Mouse (Mus musculus) liver, embryonic 13.5 days (tissue): ENCODE measurements around the gene Ptprb. TPM values are rescaled to one million over a fixed set of nuclear protein-coding genes. Genes with fewer than 3 reads are reported as not detected.

Experiments
- ATAC-seq: fragments of 200-750 bp; cut with Nextera tagmentation; 2 replicates; pipeline ENCODE4 v1.8.0; 2017; ENCODE audit warnings: low read depth, mild to moderate bottlenecking, moderate number of reproducible peaks, moderate library complexity
- DNase-seq: peaks from one replicate; pipeline ENCODE4 v3.0.0; 2022
- H3K27ac ChIP-seq: fragments of 300-500 bp; sonication (generic); 2 replicates; pipeline ENCODE4 v1.5.1; 2015; ENCODE audit warnings: moderate library complexity, mild to moderate bottlenecking, inconsistent platforms
- H3K27me3 ChIP-seq: fragments of 300-500 bp; sonication (generic); 2 replicates; pipeline ENCODE4 v1.6.1; 2015; ENCODE audit warnings: mild to moderate bottlenecking, inconsistent platforms
- H3K36me3 ChIP-seq: fragments of 300-500 bp; sonication (generic); 2 replicates; pipeline ENCODE4 v1.6.1; 2015; ENCODE audit warnings: mild to moderate bottlenecking, inconsistent platforms
- H3K4me1 ChIP-seq: fragments of 300-500 bp; sonication (generic); replicated peaks from 2 replicates; pipeline ENCODE4 v1.6.1; 2015; ENCODE audit warnings: inconsistent platforms
- H3K4me2 ChIP-seq: fragments of 300-500 bp; sonication (generic); 2 replicates; pipeline ENCODE4 v1.6.1; 2015; ENCODE audit warnings: inconsistent platforms, mild to moderate bottlenecking, moderate library complexity
- H3K4me3 ChIP-seq: fragments of 300-500 bp; sonication (generic); replicated peaks from 2 replicates; pipeline ENCODE4 v1.5.1; 2015; ENCODE audit warnings: mild to moderate bottlenecking, inconsistent platforms
- H3K9ac ChIP-seq: fragments of 300-500 bp; sonication (generic); 2 replicates; pipeline ENCODE4 v1.6.1; 2015; ENCODE audit warnings: mild to moderate bottlenecking, inconsistent platforms
- H3K9me3 ChIP-seq: fragments of 300-500 bp; sonication (generic); replicated peaks from 2 replicates; pipeline ENCODE4 v1.6.1; 2016; ENCODE audit warnings: inconsistent platforms
- WGBS: fragments of 180-500 bp; shearing (Covaris S2); methylation state at CpG from one replicate; pipeline ENCODE4 v1.1.7; 2015; ENCODE audit not compliant: insufficient replicate concordance; 5-methylcytosine and 5-hydroxymethylcytosine counted together
- polyA plus RNA-seq: library from polyadenylated mRNA; unstranded; fragments of >200 nt; fragmentation: Nextera tagmentation; extraction: Ambion mirVana; gene quantifications from 2 replicates; pipeline ENCODE4 v1.2.1, GENCODE M21; 2015

The Ptprb gene
- polyA plus RNA-seq, 1 experiment from 2014 or later = 1.2 TPM

DNA sequence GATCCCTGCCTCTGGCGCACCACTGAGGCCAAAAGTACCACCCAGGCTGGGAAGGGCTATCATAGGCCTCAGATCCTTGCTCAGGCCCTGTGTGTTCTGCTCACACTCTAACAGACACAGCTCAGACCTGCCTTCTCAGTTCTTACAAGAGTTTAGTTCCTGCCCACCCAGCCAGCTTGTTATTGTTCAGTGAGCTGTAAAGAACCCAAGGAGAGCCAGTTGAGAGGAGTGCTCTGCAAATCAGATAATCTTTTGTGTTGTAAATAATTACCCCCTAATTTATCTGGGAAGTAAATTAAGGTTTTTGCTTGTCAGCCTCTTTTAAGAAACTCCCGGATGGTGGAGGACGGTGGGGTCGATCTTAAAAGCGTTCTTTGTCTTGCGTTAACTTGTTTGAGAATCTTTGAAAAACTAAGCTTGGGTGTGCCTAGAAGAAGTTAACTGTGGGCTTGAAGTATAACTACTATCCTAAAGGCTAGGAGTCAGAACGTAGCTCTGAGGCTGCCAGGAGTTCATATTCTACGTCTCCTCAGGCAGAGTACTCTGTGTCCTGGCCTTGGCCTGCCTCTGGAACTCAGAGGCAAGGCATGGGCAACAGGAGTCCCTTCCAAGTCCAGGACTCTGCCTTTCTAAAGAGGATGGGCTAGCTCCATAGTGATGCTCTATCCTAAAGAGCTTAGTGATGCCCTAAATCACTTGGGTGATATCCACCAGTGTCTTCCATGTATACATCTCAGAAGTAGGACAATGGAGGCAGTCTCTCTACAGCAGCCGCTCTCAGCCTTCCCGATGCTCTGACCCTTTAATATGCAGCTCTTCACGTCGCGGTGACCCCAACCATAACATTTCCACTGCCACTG, 107.7 kb downstream of the Ptprb start:
- no peak for ATAC-seq
- Histone ChIP-seq H3K4me1 (no peaks in the 10 kb centered on the region), H3K36me3 (no peaks in the 10 kb centered on the region), H3K27ac (no peak overlapping the region), H3K4me3 (no peak overlapping the region), H3K4me2 (no peak overlapping the region), H3K9me3 (no peaks in the 10 kb centered on the region), H3K27me3 (no peaks in the 10 kb centered on the region), H3K9ac (no peak overlapping the region)
- 79% methylated on average over 13 of the region's 13 CpGs for WGBS
- DNase-seq = no peak

GRCm38 (mm10) chr10:116384401-116384800, 109.1 kb downstream of the Ptprb start:
- no peak overlapping the region for H3K9ac ChIP-seq
- WGBS = 65% methylated on average over 4 of the region's 4 CpGs
- H3K9me3 ChIP-seq = no peaks in the 10 kb centered on the region
- H3K36me3 ChIP-seq = no peaks in the 10 kb centered on the region
- no peak overlapping the region for H3K4me2 ChIP-seq
- ATAC-seq = no peak
- H3K4me1 ChIP-seq = no peaks in the 10 kb centered on the region
- H3K27me3 ChIP-seq = no peaks in the 10 kb centered on the region
- H3K27ac ChIP-seq = no peak overlapping the region
- DNase-seq = no peak
- H3K4me3 ChIP-seq = no peak overlapping the region

DNA sequence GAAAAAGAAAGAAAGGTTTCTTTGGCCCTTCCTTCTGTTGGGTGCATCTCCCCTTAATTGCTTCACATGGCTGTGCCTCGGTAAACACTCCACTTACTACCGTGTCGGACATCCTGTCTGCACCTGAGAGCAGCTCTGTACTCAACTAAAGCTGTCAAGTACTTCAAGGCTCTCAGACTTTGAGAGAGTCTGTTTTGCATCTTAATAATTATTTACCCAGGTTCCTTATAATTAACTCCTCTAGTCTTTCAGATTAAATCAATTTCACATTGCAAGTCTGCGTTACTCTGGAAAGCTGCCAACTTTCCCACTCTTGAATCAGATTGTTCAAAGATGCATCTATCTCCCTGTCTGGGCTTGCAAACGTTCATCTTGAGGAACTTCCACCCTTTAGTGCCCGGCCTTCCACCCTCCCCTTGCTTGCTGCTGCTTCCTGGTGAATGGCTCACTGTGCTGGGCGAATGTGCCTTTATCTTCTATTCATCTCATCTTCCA, 111.1 kb downstream of the Ptprb start:
- Histone ChIP-seq H3K4me3 (no peak overlapping the region), H3K4me2 (no peak overlapping the region), H3K36me3 (no peaks in the 10 kb centered on the region), H3K9ac (no peak overlapping the region), H3K27ac (no peak overlapping the region), H3K4me1 (no peaks in the 10 kb centered on the region), H3K27me3 (no peaks in the 10 kb centered on the region), H3K9me3 (no peaks in the 10 kb centered on the region)
- ATAC-seq (no peak), DNase-seq (no peak)
- 54% methylated on average over 7 of the region's 7 CpGs for WGBS

- H3K36me3 ChIP-seq = no peaks in the 10 kb centered on the region
- no peak overlapping the region for H3K4me3 ChIP-seq
- no peaks in the 10 kb centered on the region for H3K9me3 ChIP-seq
- 63% methylated on average over 6 of the region's 6 CpGs for WGBS
- H3K4me1 ChIP-seq = no peaks in the 10 kb centered on the region
- no peaks in the 10 kb centered on the region for H3K27me3 ChIP-seq
- DNase-seq (no peak), ATAC-seq (no peak)
- no peak overlapping the region for H3K27ac ChIP-seq
- H3K9ac ChIP-seq = no peak overlapping the region
- H3K4me2 ChIP-seq = no peak overlapping the region
Measured at GRCm38 (mm10) chr10:116388840-116389239, 113.5 kb downstream of the Ptprb start.

DNA sequence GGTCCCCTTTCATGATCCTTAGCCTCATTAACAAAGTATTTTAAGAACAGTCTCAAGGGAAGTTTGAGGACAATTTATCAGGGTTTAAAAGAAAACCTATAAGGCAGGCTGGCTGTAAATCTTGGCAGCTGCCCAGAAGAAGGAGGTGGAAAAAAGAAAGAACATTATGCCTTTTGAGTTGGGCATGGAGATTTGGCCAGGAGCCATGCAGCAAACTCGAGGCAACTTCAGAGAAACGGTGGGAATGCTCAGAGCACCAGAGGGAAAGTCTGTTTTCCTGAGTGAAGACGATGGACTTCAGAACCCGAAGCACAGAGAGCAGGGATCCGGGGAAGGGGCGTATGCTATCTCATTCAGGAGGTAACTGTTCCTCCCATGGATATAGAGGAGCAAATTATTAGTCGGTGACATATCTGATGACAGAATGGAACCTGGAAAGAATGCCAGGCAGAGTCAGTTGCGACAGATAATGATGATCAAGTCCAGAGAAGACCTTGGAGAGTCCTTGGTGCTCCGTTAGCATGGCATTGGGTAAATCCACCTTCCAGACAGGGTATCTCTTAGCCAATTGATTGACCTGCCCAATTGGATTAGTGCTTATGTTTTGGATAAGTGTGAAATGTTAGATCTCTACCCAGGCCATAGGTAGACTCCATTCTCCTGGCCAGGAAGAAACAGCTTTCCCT, 118.6 kb downstream of the Ptprb start:
- Histone ChIP-seq H3K4me2 (no peak overlapping the region), H3K27ac (no peak overlapping the region), H3K4me3 (no peak overlapping the region), H3K4me1 (no peaks in the 10 kb centered on the region), H3K27me3 (no peaks in the 10 kb centered on the region), H3K9me3 (no peaks in the 10 kb centered on the region), H3K36me3 (no peaks in the 10 kb centered on the region), H3K9ac (no peak overlapping the region)
- DNase-seq (no peak), ATAC-seq (no peak)
- 65% methylated on average over 9 of the region's 9 CpGs for WGBS

- Histone ChIP-seq H3K27ac (no peak overlapping the region), H3K9me3 (no peaks in the 10 kb centered on the region), H3K36me3 (no peaks in the 10 kb centered on the region), H3K4me2 (no peak overlapping the region), H3K9ac (no peak overlapping the region), H3K4me1 (no peaks in the 10 kb centered on the region), H3K4me3 (no peak overlapping the region), H3K27me3 (no peaks in the 10 kb centered on the region)
- WGBS = 5% methylated on average over 3 of the region's 4 CpGs
- no peak for DNase-seq
- ATAC-seq = peak; percentile 65; the same call in 1 of the 2 replicates
Measured at GRCm38 (mm10) chr10:116394585-116394984, 119.3 kb downstream of the Ptprb start.

DNA sequence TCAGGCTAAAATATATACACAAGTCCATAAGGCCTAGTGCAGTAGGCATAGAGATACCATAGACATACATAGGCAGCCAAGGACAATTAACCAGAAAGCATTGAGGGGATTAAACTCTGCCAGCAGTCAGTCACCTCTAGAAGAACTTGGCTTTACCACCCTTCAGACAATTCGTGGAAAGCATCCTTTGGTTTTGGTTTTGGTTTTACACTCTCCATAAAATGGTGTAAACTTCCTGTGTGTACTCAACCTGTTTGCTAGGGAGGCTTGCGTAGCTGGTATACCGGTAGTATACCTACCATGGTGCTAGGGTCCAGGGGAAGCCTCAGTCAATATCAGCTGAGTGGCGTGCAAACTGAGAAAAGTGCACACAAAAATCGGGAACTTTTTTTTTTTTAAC, 121.0 kb downstream of the Ptprb start:
- Histone ChIP-seq H3K9ac (no peak overlapping the region), H3K4me3 (no peak overlapping the region), H3K4me2 (no peak overlapping the region), H3K27me3 (no peaks in the 10 kb centered on the region), H3K4me1 (no peaks in the 10 kb centered on the region), H3K9me3 (no peaks in the 10 kb centered on the region), H3K27ac (no peak overlapping the region), H3K36me3 (no peaks in the 10 kb centered on the region)
- WGBS = 64% methylated on average over 5 of the region's 5 CpGs
- DNase-seq = no peak
- no peak for ATAC-seq

DNA sequence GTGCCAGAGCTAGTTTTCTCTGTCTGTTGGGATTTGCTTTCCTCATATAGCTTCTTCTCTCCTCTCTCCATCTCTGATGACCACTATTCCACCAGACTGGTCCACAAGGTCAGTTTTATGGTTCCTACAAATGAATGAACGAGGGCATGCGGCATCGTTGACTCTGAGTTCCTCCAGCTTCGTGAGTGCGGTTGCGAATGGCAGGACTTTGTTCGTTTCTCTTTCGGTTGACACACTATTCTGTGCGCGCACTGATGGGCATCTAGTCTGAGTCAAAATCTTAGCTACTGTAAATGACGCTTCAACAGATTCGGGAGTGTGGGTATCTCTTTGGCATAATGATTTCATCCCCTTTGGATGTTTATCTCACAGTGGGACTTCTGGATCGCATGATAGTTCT, 121.6 kb downstream of the Ptprb start:
- H3K4me2 ChIP-seq = no peak overlapping the region
- no peaks in the 10 kb centered on the region for H3K27me3 ChIP-seq
- H3K4me1 ChIP-seq = no peaks in the 10 kb centered on the region
- no peak overlapping the region for H3K4me3 ChIP-seq
- DNase-seq (no peak), ATAC-seq (no peak)
- no peak overlapping the region for H3K27ac ChIP-seq
- H3K9ac ChIP-seq = no peak overlapping the region
- no peaks in the 10 kb centered on the region for H3K36me3 ChIP-seq
- WGBS = 71% methylated on average over 13 of the region's 13 CpGs
- no peaks in the 10 kb centered on the region for H3K9me3 ChIP-seq

DNA sequence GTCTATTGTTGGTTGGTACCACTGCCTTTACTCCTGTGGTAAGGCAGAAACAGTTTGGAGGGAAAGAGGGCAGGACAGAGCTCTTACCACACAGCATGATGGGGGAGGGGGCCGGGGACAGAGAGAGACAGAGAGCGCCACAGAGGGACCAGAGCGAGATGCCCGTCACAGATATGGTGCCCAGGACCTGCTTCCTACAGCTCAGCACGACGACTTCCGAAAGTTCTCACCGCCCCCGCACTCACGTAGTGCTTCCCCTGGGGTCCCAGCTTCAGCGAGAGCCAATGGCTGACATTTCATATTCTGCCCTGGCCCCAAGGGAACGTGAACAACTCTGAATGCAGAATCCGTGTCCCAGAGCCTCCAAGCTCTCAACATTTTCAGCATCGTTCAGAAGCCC, 122.2 kb downstream of the Ptprb start:
- no peak overlapping the region for H3K9ac ChIP-seq
- DNase-seq = no peak
- H3K27ac ChIP-seq = no peak overlapping the region
- no peaks in the 10 kb centered on the region for H3K27me3 ChIP-seq
- WGBS = 22% methylated on average over 14 of the region's 14 CpGs
- no peaks in the 10 kb centered on the region for H3K36me3 ChIP-seq
- H3K4me1 ChIP-seq = no peaks in the 10 kb centered on the region
- peak overlapping the region; percentile 10; the same call in 1 of the 2 replicates for H3K4me2 ChIP-seq
- ATAC-seq = no peak
- no peaks in the 10 kb centered on the region for H3K9me3 ChIP-seq
- no peak overlapping the region for H3K4me3 ChIP-seq

DNA sequence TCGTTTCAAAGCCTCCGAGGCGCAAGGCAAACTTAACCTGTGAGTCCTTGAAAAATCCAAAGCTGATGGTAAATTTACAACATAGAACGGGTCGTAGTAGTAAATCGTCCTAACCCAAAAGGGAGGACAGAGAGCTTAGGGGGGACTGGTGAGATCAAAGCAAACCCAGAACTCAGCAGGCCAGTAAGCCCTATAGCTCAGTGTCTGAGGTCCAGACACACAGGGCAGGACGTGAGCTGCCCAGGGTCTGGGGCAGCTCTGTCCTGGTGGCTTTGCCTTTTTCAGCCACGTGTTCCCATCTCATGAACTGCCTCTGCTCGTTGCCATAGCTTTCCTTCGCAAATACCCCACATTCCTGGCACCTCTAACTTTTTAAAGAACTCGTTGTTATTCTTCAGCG, 122.7 kb downstream of the Ptprb start:
- no peak overlapping the region for H3K27ac ChIP-seq
- DNase-seq (no peak), ATAC-seq (no peak)
- H3K4me3 ChIP-seq = no peak overlapping the region
- H3K4me1 ChIP-seq = no peaks in the 10 kb centered on the region
- no peaks in the 10 kb centered on the region for H3K27me3 ChIP-seq
- H3K9ac ChIP-seq = no peak overlapping the region
- H3K36me3 ChIP-seq = no peaks in the 10 kb centered on the region
- 51% methylated on average over 12 of the region's 12 CpGs for WGBS
- no peaks in the 10 kb centered on the region for H3K9me3 ChIP-seq
- H3K4me2 ChIP-seq = 0 out of 2 replicates have a peak overlapping the region, but pooled peaks have one; percentile 10

DNA sequence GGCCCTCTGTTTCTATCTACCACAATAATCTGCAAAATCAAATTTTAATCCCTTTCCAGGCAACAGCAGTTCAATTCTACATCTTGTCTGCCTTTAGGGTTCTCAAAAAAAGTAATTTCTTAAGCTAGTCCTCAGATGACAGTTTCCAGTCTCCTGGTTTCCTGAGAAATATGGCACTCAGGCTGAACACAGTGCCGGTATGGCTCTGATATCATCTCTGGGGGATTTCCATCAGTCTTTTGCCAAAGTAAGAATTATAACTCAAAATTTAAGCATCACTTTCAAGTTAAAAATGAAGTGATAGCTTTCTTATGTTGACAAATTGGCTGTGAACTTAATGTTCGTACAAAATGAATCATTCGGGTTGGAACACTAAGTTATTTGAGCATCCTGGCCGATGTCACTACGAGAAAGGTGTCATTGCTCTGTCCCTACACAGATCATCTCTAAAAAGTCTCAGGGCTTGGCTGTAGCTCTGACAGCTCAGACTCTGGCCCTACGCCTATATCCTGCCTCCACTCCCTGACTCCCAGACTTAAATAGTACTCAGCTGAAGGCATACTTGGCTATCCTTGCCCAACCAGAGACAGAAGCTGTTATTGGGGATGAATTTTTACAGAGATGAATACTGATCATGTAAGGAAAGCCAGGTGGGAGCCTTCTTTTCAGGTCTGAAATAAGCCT, 127.6 kb downstream of the Ptprb start:
- DNase-seq (no peak), ATAC-seq (no peak)
- Histone ChIP-seq H3K27ac (no peak overlapping the region), H3K9ac (no peak overlapping the region), H3K4me2 (no peak overlapping the region), H3K27me3 (no peaks in the 10 kb centered on the region), H3K9me3 (no peaks in the 10 kb centered on the region), H3K4me1 (no peaks in the 10 kb centered on the region), H3K36me3 (no peaks in the 10 kb centered on the region), H3K4me3 (no peak overlapping the region)
- WGBS = 74% methylated on average over 6 of the region's 6 CpGs
